Mouse (Mus musculus): ENCODE measurements around the gene Thra. TPM values are rescaled to one million over a fixed set of nuclear protein-coding genes. Genes with fewer than 3 reads are reported as not detected.

Gene Thra
- 5.7 TPM for polyA plus RNA-seq (2014; fragmentation: Illumina TruSeq; extraction: RNeasy Lipid Tissue Mini Kit (QIAGEN cat#74804); ENCODE audit: low read depth, low replicate concordance)

DNA sequence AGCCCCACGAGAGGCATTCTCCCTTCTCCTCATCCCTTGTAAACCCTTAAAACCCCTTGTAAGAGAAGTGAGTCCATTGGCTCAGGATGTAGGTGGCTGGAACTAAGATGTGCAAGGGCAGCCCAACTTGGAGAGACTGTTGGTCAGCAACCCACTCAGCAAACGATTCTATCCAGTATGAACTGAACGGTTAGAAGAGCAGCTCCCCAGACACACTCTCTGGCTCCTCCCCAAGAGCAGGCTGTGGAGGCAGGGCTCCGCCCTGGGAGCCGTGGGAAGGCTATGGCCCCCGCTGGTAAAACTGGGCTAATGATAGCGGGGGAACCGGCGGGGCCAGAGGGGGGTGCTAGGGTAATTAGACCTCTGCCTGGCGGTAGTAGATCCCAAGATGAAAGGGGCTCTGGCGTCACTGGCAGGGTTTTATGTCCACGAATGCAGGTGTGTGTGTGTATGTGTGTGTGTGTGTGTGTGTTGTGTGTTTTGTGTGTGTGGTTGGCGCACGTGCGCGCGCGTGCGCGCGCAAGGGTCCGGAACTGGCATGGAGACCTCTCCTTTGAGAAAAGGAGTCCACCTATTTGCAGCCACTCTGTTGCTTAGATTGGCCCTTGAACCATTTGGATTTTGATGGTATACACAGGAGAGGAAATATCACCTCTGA, at the start of gene Thra:
Thra (plus strand) TSS at position 246 of the 658 bp plus-strand sequence.

DNA sequence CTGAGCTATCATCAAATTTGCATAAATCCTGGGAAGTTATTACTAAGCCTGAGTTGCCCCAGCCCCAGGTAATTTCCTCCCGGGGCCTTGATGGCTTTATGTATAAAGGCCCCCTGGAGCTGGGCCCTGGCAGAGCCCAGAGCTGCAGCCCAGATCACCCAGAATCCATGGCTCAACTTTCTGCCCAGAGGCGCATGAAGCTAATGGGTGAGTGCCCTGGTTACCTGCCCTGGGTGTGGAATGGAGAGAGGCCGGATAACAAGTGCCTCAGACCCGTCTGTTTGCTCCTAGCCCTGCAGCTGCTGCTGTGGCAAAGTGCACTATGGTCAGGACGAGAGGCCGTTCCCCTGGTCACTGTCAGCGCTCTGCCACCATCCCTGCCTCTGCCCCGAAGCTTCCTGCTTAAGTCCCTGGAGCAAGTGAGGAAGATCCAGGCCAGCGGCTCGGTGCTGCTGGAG, 39.2 kb upstream of the Thra start, which contains the start of gene Csf3:
Csf3 (plus strand) TSS at position 51 of the 458 bp plus-strand sequence.

DNA sequence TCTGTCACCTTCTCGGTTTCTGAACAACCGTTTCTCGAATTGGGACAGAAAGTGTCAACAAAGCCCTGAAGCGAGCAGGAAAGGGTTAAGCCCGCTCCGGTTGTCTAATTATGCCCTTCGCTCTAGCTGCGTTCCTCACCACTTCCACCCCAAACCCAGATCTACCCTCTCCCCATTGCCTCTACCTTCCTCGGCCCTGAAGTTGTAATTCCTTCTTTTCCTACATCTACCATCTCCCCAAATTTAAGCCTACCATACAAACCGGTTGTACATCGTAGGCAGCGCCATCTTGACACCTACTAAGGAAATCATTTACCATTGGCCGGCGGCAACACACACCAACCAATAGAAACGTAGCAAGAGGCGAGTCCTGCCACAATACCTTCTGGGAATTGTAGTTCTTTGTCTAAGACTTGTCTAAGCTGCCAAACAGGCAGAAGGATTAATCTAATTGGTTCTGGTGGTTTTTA, 11.3 kb upstream of the Thra start, which contains the start of gene Med24:
Med24 (minus strand) TSS at position 317 of the 470 bp plus-strand sequence.

DNA sequence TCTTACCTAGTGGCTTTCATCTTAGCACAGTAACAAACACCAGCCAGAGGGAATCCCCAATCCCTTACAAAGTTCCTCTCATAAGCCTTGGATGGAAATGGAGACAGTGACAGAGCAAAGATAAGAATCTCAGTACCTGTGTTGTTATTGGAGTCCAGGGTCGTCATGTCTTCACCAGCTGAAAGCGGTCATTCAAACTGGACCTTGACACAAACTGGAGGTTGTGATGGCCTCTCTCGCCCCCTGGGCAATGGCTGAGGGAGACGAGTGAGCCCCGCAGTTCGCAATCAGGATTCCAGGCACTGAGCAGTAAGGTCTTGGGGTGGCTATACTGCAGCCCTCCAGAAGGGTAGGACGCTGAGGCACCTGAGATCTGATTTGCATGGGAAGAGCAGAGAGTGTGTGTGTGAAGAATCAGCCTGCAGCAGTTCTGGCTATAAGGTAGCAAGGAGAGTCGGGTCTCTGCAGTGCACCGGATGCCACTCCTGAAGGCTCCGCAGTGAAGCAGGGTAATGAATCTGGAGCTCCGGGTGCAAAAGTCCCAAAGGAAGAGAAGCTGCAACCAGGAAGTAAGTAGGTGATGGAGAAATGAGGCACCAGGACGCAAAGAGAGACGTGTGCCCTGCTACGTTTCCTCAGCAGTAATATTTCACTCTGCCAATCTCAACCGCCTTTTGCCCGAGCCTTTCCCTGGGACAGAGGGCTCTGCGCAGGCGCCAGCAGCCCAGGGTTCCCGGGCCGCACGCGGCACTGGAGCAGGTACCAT, 34.3 kb downstream of the Thra start, which contains the start of gene Nr1d1:
Nr1d1 (minus strand) TSS at position 752 of the 766 bp plus-strand sequence.

DNA sequence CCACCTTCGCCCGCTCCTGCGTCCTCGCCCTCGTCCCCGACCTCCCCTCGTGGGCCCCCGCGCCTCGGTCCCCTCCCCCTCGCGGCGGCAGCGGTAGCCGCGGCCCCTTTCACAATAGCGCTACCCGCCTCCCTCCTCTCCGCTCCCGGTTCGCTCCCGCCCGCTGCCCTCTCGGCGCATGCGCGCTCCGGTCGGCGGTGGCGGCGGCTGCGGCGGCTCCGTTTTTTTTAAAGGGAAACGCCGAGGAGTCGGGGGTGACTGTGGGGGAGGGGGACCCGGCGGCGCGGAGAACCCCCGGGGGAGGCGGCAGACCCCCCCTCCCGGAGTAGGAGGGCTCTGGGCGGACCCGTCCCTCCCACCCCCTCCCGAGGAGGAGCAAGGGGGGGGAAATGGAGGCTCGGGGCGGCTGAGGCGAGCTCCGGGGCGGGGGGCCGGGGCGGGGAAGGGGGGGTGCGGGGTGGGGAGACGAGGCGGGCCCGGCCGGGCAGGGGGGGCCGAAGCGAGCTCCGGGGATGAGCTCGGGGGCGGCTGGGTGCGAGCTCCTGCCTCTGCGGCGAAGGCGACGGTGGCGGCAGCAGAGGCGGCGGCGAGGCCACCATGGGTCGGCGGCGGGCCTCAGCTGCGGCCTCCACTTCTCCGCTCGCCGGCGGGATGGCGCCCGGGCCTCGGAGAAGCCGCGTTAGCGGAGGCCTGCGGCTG, 54.7 kb downstream of the Thra start, which contains the start of gene Msl1:
Msl1 (plus strand) TSS at position 502 of the 699 bp plus-strand sequence.

DNA sequence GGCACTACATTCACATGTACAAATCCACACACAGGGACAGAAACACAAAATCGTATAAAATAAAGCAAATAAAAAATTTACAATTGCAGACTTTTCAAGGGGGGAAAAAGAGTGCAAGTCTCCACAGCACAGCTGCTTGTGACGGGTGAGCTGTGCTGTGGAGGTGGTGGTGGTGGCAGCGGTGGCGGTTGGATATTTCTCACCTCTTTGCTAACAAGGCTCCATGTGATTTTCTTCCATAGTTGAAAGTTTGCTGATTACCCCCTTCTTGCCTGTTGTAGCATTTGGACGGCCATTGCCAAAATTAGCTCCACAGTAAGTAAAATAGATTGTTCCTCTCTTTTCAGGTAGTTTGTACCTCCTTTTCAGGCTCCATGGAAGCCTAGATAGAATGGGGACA, 64.2 kb downstream of the Thra start, which contains the start of gene Casc3:
Casc3 (plus strand) TSS at position 301 of the 400 bp plus-strand sequence.

Other genes starting within 250 kb of the Thra start
- gene Ikzf3, start 194.6 kb upstream of the Thra start, polyA plus RNA-seq (2014; fragmentation: Illumina TruSeq; extraction: RNeasy Lipid Tissue Mini Kit (QIAGEN cat#74804); ENCODE audit: low read depth, low replicate concordance): 6.2 TPM
- gene Zpbp2, start 189.5 kb upstream of the Thra start, polyA plus RNA-seq (2014; fragmentation: Illumina TruSeq; extraction: RNeasy Lipid Tissue Mini Kit (QIAGEN cat#74804); ENCODE audit: low read depth, low replicate concordance): 0.91 TPM
- gene Ormdl3, start 153.3 kb upstream of the Thra start, polyA plus RNA-seq (2014; fragmentation: Illumina TruSeq; extraction: RNeasy Lipid Tissue Mini Kit (QIAGEN cat#74804); ENCODE audit: low read depth, low replicate concordance): 2.4 TPM
- gene Lrrc3c, start 142.3 kb upstream of the Thra start, polyA plus RNA-seq (2014; fragmentation: Illumina TruSeq; extraction: RNeasy Lipid Tissue Mini Kit (QIAGEN cat#74804); ENCODE audit: low read depth, low replicate concordance): not detected
- not detected for gene Gm12355, start 115.0 kb upstream of the Thra start, polyA plus RNA-seq (2014; fragmentation: Illumina TruSeq; extraction: RNeasy Lipid Tissue Mini Kit (QIAGEN cat#74804); ENCODE audit: low read depth, low replicate concordance)
- gene Gsdma3, start 114.3 kb upstream of the Thra start, polyA plus RNA-seq (2014; fragmentation: Illumina TruSeq; extraction: RNeasy Lipid Tissue Mini Kit (QIAGEN cat#74804); ENCODE audit: low read depth, low replicate concordance): not detected
- not detected for gene Gsdma2, start 93.9 kb upstream of the Thra start, polyA plus RNA-seq (2014; fragmentation: Illumina TruSeq; extraction: RNeasy Lipid Tissue Mini Kit (QIAGEN cat#74804); ENCODE audit: low read depth, low replicate concordance)
- 0.60 TPM for gene Gsdma, start 76.3 kb upstream of the Thra start, polyA plus RNA-seq (2014; fragmentation: Illumina TruSeq; extraction: RNeasy Lipid Tissue Mini Kit (QIAGEN cat#74804); ENCODE audit: low read depth, low replicate concordance)
- gene Psmd3, start 58.1 kb upstream of the Thra start, polyA plus RNA-seq (2014; fragmentation: Illumina TruSeq; extraction: RNeasy Lipid Tissue Mini Kit (QIAGEN cat#74804); ENCODE audit: low read depth, low replicate concordance): 12.0 TPM
- gene Csf3, start 39.4 kb upstream of the Thra start, polyA plus RNA-seq (2014; fragmentation: Illumina TruSeq; extraction: RNeasy Lipid Tissue Mini Kit (QIAGEN cat#74804); ENCODE audit: low read depth, low replicate concordance): not detected
- 5.0 TPM for gene Med24, start 11.2 kb upstream of the Thra start, polyA plus RNA-seq (2014; fragmentation: Illumina TruSeq; extraction: RNeasy Lipid Tissue Mini Kit (QIAGEN cat#74804); ENCODE audit: low read depth, low replicate concordance)
- gene Nr1d1, start 34.7 kb downstream of the Thra start, polyA plus RNA-seq (2014; fragmentation: Illumina TruSeq; extraction: RNeasy Lipid Tissue Mini Kit (QIAGEN cat#74804); ENCODE audit: low read depth, low replicate concordance): 3.3 TPM
- gene Msl1, start 54.9 kb downstream of the Thra start, polyA plus RNA-seq (2014; fragmentation: Illumina TruSeq; extraction: RNeasy Lipid Tissue Mini Kit (QIAGEN cat#74804); ENCODE audit: low read depth, low replicate concordance): 95.5 TPM
- gene Casc3, start 64.3 kb downstream of the Thra start, polyA plus RNA-seq (2014; fragmentation: Illumina TruSeq; extraction: RNeasy Lipid Tissue Mini Kit (QIAGEN cat#74804); ENCODE audit: low read depth, low replicate concordance): 31.6 TPM
- gene Rapgefl1, start 96.1 kb downstream of the Thra start, polyA plus RNA-seq (2014; fragmentation: Illumina TruSeq; extraction: RNeasy Lipid Tissue Mini Kit (QIAGEN cat#74804); ENCODE audit: low read depth, low replicate concordance): 33.8 TPM
- gene Wipf2, start 123.0 kb downstream of the Thra start, polyA plus RNA-seq (2014; fragmentation: Illumina TruSeq; extraction: RNeasy Lipid Tissue Mini Kit (QIAGEN cat#74804); ENCODE audit: low read depth, low replicate concordance): 24.1 TPM
- gene Cdc6, start 167.2 kb downstream of the Thra start, polyA plus RNA-seq (2014; fragmentation: Illumina TruSeq; extraction: RNeasy Lipid Tissue Mini Kit (QIAGEN cat#74804); ENCODE audit: low read depth, low replicate concordance): 2.2 TPM
- 1.3 TPM for gene Rara, start 187.2 kb downstream of the Thra start, polyA plus RNA-seq (2014; fragmentation: Illumina TruSeq; extraction: RNeasy Lipid Tissue Mini Kit (QIAGEN cat#74804); ENCODE audit: low read depth, low replicate concordance)
- gene Gjd3, start 242.4 kb downstream of the Thra start, polyA plus RNA-seq (2014; fragmentation: Illumina TruSeq; extraction: RNeasy Lipid Tissue Mini Kit (QIAGEN cat#74804); ENCODE audit: low read depth, low replicate concordance): not detected

Data from sigmoid colon, adult 10 weeks (tissue).